Mouse (Mus musculus) CD4-positive, CD25-positive, alpha-beta regulatory T cell, adult 4 months (primary cell): ENCODE results near the gene P2ry12. TPM values are rescaled to one million over a fixed set of nuclear protein-coding genes. Genes with fewer than 3 reads are reported as not detected.

ENCODE experiments used
- ATAC-seq: one replicate; pipeline ENCODE4 v1.8.0; 2017
- polyA plus RNA-seq, 2 experiments: library from polyadenylated mRNA; unstranded; fragments of 100-300 nt; shearing (Covaris generic); gene quantifications; one replicate each; pipeline ENCODE4 v1.2.1; 2017

Gene P2ry12
- polyA plus RNA-seq = under 1 TPM in 1 of 2 experiments, not detected in 1; 0.48 TPM

DNA sequence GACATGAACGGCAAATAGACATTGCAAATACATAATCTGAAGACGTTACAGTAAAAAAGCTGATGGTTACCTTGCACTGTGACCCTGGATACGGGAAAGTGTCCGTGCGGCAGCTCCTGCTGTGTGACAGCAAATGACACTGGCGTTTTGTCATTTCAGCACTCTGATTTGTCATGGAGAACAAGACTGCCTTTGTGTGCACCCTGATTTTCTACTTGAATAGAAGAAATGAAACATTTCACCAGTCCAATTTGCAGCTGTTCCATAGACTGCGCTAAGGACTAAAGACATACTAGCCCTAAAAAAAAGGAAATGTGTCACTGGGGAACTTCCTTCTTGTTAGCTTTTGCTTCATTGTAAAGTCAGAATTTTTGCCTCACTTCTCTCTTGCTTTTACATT, at the start of gene P2ry12:
P2ry12 (minus strand) TSS at position 168 of the 400 bp plus-strand sequence.
- ATAC-seq = no peak

DNA sequence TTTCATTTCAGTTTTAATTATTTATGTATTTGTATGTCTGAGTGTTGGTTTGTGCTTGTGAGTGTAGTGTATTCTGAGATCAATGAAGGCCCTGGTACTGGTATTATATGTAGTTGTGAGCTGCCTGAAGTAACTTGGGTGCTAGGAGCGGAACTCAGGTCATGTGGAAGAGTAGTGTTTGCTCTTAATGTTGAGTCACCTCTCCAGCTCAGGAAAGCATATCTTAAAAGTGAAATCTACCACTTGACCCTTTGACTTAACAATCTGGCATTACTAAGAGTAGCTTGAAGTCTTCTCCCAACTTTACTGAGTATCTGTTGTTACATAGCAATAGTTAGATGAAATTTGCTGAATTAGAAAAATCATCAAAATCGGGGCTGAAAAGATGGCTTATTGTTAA, 42.8 kb upstream of the P2ry12 start:
- ATAC-seq = no peak

DNA sequence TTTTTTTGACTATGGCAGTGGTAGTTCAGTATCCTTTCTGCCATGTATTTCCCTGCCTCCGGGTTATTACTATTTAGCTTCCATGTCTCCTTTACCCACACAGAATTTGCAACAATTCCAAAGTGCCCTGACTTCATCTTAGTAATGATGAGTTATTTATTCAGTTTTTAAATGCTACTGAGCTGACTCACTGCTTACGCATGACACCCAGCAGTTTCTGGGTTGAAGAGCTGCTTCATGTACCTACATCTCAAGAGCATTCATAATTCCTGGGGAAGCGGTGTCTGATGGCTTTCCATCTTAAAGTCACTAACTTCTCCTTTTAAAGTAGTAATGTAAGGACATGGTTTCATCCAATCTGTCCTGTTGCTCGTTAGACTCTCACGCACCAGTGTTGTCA, 42.3 kb upstream of the P2ry12 start:
- no peak for ATAC-seq

DNA sequence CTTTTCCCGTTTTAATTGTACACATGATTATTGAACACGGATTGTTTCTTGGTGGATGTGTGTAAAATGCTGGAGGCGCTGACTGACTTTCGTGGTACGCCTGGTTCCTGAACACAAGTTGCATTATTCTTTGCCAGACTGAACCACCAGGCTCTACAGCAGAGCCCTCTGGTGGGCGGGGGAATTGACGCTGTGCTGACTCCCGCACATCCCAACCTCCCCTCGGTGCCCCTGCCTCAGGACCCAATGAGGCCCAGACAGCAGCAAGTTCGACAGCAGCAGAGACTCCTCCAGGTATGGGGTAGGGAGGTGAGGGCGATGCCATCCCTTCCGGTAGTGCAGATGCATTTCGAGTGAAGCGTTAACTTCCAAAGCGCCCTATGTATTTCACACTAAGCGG, 35.0 kb upstream of the P2ry12 start:
- ATAC-seq = no peak

DNA sequence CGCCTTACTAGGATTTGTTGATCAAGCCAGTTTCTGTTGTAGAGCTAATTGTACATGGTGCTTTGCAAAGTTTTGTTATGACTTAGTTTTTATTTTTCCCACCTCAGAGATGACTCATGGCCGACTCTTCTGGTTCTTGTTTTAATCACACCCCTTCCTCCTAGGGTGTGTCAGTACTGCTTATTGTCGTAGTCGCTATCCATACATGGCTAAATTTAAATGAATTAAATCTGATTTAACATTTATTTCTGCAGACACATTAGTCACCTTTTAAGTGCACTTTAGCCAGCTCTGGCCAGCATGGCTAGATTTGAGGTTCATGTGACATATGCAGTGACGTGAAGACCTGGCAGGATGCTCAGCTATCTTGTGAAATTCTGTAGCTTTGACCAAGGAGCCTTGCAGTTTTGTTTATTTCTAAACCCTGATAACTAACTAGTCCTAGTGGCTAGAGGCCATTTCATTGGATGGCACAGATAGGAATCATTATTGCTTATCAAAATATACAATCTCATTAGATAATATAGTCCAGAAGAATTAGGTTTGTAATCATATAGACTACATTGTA, 34.0 kb upstream of the P2ry12 start:
- ATAC-seq = peak; percentile 81

DNA sequence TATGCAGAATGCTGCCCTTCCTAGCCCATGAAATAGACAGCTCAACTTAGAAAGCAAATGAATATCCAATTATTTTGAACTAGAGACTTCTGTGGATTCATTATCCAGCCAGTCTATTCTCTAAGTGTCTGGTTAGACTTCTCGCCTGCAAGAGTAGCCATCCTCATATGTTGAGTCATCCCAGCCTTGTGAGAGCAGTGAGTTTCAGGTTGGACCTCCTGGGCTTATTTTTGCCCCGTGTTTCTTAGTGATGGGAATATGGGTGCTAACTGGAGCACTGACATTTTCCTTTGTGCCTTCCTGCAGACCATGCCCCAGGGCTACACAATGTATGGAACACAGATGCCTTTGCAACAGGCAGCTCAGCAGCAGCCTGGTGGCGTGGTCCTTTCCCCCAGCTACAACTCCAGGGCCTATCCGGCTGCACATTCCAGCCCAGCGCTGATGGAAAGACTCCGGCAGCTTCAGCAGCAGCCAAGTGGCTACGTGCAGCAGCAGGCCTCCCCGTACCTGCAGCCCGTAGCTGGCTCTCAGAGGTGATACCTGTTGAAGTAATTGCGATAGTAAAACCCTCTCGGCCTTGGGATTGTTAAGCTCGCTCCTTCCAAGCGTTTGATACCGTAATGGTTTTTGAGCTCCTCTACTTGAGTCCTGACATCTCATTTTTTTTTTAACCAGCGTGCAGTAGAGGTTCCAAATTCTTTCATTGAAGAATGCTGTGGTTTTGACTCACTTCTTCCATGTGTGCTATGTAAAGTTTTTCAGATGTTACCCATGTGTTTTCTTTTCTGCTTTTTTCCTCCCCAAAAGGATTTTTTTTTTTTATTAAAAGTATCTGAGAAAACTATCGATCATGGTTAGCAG, 33.3 kb upstream of the P2ry12 start:
- peak; percentile 60 for ATAC-seq

DNA sequence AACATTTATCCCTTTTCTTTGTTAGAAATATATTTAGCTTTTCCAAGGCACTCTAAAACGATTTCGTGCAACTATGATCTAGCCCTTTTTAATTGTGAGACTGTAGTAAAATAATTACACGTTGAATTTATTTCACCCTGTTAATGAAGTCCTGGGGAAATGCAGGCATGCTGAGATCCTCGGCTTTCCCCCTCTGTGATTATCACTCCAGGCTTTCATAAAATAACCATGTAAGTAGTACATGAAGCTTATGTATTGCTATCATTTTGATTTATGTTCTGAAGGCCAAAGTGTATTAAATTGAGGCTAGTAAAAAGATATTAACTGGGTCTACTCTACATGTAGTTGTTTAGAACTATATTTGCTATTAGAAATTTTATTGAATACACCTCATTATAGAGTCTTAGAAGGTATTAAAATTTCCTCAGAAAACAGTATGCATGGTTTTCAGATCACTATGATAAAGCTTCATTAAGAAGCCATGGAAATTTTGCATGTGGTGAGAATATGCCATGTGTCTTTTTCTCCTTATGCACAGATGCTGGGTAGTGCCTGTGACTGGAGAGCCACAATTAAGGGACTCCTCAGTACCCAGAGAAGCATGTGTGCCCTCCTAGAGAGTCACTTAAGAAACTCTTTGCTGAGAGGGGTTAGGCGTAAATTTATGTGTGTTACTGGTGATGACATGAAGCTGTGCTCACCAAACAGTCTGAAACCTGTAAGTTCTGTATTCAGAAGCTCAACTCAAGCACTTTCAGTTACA, 30.9 kb upstream of the P2ry12 start:
- ATAC-seq = no peak

DNA sequence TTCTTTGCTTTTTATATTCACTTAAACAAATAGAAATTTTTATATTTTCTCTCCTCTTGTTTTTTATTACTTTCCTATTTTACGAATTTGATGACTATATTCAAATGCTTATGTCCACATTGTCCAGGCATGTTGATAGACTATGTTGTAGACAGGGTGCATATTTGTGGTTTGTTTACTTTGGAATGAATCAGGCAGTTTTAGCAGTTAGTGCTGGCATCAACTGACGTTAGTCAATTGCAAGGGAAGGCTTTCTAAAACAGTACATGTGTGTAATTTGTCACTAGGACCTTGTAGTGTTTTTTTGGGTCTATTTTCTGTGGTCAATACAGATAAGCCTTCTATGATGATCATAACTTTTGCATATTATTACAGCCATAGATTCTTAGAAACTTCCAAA, 27.9 kb upstream of the P2ry12 start:
- ATAC-seq = no peak

DNA sequence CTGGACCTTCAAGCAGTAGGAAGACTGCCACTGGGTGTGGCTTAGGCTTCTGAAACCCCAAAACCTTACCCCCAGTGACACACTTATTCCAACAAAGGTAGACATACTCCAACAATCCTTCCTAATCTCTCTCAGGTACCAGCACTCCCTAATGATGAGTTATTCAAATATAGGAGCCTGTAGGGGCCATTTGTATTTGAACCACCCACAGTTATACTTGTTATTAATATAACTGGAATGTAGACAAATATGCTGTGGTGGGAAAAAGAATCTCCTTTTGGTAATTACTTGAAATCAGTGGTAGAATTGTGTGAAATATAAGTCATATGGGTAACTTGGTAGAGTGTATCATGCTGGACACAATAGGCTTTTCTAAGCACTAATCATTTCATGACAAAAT, 15.9 kb upstream of the P2ry12 start:
- ATAC-seq = no peak

DNA sequence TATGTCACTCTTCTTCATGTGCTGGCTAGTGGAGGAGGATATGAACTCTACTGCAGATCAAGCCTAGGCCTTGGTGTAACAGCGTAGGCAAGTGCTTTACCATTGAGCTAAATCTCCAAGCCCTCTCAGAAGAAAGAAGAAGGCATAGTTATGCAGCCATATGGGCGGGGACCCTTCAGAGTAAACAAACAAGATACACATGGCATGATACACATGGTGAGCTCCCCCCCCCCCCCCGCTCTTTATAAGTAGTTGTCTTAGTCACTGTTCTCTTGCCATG, 15.5 kb upstream of the P2ry12 start:
- ATAC-seq = peak; percentile 10

DNA sequence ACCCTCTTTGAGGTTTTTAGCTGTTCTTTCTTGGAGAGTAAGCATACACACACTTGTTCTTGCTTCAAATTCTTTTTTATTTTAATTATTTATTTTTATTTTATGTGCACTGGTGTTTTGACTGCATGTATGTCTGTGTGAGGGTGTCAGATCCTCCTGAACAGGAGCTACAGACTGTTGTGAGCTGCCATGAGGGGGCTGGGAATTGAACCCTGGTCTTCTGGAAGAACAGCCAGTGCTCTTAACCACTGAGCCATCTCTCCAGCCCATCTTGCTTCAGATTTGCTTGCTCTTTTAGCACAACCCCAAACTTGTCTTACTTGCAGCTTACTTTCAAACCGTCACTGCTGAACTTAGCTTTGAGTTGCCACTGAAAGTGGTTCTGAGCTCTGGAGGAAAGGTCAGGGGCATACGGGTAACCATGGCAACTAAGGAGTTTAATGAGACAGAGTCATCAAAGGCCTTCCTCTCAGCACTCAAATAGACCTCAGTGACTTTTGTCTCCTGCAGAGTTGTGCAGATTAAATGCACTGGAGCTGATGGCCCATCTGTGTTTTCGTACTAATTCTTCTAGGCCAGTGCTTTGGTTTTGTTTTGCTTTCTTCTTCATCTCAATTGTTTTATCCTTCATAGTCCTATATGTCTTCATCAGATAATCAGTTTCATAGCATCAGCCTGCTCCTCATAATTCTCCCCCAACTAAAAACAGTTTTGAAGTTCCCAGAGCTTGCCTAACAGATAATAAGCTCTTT, 15.0 kb upstream of the P2ry12 start:
- ATAC-seq = peak; percentile 92

DNA sequence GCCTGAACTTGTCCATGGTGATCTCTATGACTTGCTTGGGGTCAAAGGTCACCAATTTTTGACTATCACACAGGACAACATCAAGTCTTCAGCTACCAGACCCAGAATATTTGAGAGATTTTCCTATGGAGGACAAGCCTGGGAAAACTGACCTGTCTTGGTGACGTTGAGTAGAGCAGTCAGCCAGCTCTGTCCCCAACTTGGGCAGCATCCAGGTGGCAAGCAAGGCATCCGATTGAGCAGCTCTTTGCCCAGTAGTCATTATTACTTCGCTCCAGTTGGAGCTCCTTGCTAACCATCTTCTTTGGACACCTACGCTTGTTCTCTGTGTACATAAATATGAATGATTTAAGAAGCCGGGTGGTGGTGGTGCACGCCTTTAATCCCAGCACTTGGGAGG, 8.1 kb upstream of the P2ry12 start:
- ATAC-seq = no peak

DNA sequence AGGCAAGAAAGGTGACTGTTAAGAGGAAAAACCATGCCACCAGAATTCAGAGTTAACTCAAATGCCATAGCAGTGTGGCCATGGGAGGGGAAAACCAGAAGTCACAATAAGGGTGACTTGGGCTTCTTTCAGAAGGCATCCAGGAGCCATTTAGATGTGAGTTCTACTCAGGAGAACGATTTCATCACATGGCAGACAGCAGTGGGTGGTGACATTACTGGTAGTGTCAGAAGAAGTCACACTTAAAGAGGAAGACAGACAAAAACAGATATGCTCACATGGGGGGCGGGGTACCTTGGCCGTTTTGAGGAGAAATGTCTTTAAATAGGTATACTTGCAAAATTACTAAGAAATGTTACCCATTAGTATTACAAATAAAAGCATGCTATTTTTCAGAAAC, 1.3 kb upstream of the P2ry12 start:
- no peak for ATAC-seq

DNA sequence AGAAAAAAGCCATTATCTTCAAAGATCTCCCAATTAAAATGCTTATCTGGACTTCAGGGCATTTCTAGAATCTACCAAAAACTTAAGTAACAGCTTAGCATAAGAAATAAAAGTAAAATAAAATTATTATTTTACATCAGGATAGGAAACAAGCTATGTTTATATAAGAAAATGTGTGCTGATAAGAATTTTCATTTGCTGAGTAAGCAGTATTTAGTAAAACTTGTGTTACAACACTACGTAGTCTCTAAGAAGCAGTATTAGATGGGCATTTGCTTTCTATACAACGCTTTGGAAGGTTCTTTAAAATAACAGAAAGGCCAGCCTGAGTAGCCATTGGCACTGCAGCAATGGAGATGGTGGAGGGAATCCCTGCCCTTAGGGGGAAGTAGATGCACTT, 746 bp upstream of the P2ry12 start:
- ATAC-seq = no peak

DNA sequence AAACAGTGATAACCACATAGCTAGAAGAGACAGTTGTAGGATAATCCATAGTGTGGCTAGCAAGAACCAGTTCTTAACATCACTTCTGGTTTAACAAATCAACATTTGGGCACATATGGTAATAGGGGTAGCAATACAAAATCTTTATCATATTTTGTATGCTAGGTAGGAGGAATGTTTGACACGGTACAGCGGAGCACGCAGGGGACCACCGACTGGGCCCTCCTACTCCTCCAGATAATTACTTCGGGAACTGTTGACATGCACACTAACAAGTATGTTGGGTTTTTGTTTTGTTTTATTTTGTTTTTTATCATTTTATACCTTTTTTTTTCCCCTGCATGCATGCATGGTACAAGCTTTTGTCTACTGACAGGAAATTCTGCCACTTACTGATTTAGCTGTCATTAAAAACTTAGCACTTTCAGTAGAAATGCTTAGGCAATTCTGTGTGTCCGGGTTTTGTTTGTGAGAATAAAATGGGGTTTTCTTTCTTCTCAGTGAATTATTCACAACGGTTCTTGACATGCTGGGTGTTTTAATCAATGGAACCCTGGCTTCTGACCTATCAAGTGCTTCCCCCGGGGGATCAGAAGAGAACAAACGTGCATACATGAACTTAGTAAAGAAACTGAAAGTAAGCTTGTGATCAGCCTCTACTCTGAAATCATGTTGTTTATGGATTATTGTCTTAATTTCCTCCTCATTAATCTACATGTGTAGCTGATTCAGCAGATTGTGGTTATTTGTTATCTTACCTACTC, 780 bp downstream of the P2ry12 start:
- peak; percentile 65 for ATAC-seq

DNA sequence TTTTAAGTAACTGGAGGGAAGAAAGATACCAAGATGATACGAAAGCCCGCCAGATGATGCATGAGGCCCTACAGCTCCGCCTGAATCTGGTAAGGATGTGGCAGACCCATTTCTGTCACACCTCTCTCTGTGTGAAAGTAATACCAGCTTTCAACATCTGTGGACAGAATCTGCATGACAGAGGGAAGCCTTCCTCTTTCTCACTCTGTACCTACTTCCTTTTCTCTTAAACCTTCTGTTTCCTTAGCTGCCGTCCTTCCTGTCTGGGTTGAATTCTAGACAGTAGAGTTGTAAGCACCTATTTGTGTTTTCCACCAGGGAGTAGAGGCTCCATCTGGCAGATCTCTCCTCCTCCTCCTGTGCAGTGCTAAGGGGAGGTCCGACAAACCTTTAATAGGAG, 1.9 kb downstream of the P2ry12 start:
- peak; percentile 75 for ATAC-seq

DNA sequence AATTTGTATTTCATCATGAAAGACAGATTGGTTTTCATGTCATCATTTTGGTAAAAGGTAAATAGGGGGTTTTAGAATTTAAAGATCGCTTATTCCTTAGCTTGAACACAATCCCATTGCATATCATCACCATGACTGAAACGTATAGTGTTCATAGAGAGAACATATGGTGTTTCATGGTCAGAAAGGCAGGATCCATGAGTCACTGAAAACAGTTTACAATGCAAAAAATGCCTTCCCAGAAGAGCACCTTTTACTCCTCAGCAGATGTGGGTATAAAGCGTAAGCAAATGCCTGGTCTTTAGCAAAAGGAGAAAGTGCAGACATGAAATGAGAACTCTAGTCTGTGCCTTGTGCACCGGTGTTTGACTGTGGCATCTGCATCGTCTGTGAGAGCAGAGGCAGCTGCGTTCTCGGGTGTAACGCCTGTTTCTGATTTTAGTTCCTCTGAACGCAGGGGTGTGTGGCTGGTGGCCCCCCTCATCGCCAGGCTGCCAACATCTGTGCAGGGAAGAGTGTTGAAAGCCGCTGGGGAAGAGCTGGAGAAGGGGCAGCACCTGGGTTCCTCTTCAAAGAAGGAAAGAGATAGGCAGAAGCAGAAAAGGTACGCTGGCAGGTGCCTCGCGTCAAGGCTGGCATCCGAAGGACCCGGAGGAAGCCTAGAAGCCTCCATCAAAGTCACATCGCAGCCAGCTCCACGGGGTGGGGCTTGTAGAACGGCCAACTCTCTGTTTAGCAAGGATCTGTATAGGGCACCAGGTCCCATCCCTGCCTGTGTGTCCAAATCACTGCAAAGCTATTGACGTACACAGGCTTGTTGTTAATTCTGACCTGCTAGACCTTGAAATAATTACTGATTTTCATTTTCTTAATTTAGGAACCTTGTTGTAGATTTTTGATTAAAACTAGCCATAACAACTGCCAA, 4.7 kb downstream of the P2ry12 start:
- ATAC-seq = no peak

DNA sequence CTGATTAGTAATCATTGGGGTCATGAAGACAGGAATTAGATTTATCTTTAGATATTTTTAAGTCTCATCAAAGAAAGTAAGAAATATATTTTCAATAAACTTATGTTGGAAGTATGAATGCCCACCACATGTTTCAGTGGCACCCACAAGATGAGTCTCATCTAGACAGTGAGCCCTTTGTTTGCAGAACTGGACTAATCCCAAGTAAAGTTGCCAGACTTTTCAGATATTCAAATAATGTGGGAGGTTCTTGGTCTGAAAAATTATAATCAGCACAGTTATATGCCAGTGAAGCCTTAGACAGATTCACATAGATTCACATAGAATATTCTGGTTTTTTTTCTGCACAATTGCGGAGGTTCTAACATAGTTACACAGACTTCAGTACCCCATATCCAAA, 12.2 kb downstream of the P2ry12 start:
- ATAC-seq = no peak

DNA sequence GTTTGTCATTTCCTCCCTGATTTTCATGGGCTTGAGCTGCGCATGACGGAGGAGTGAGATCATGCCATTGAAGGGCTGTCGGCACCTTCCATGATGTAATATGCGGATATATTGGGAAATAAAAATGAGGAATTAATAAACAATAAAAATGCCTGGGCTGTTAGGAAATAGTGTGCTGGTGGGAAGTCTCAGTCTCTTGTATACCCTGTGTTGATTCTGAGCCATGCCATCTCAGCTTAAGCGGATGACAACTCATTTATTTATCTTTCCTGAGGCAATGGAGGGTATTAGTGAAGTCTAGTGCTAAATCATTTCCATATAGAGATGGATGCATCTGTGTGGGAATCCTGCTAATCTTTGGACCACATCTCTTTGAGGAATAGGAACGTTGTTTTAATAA, 14.6 kb downstream of the P2ry12 start:
- no peak for ATAC-seq

DNA sequence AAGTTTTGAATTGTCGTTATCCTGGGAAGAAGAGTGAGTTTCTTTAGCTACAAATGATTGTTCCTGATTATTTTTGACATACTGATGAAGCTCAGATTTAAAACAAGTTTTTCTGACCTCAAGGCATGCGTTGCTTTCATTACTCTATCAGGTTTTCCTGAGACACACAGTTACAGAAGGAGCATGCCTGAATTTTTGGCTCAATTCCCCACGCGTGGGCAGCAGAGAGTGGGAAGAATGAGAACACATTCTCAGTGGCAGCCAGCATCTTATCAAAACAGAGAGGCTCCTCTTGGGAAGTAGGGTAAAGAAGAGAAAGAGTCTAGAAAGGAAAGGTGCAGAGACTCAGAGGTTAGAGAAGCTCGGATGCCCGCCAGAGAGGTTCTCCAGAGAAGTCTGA, 19.3 kb downstream of the P2ry12 start:
- ATAC-seq = no peak

DNA sequence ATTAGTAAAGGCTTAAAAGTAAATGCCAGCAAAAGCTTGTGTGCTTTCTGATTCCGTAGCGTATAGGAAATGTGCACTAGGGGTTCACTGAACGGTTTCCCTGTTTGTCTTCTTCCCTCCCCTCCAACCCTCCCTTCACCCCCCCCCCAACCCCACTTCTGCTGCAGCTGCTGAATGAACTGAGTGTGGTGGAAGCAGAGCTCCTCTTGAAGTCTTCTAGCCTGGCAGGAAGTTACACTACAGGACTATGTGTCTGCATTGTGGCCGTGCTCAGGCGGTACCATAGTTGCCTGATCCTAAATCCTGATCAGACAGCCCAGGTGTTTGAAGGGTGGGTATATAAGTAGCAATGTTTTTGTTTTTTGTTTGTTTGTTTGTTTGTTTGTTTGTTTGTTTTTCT, 27.8 kb downstream of the P2ry12 start:
- peak; percentile 81 for ATAC-seq
